Mouse (Mus musculus): ENCODE measurements around the gene Grb10.

Grb10 gene

DNA sequence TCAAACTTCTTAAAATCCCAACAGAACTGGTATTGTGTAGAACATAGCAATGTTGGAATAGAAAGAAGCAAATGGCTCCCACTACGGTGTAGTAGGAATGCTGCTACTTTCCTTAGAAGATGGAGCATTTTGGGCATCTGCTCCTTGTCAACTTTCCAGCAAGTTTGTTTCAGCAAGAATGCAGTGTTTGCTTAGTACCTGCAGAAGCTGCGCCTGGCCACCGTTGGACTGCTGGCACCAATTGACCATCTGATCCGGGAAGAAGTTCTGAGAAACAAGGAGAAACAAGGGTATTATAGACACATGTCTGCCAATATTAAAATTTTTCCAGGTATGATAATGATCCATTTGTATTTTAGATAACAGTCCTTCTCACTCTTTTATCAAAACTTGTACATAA, 92.7 kb downstream of the Grb10 start:
- in situ Hi-C loops (cut with MboI): no loop called here

GRCm38 (mm10) chr11:11944814-11945213, 93.7 kb downstream of the Grb10 start:
- in situ Hi-C loops (cut with MboI): no loop called here

DNA sequence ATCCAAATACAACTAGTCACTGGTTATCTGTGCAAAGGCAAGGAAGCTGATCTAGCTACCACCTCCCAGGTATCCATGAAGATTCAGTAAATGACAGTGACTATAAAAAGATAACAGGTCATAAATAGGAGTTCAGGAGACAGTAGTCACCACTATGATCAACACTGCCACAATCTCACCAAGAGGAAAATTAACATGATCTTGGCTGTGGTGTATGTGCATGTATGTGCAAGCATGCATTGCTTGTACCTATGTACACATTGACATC, 94.5 kb downstream of the Grb10 start:
- in situ Hi-C loops (cut with MboI): no loop called here

- in situ Hi-C loops (cut with MboI): no loop called here
Measured at GRCm38 (mm10) chr11:11943240-11944081, 95.0 kb downstream of the Grb10 start.

DNA sequence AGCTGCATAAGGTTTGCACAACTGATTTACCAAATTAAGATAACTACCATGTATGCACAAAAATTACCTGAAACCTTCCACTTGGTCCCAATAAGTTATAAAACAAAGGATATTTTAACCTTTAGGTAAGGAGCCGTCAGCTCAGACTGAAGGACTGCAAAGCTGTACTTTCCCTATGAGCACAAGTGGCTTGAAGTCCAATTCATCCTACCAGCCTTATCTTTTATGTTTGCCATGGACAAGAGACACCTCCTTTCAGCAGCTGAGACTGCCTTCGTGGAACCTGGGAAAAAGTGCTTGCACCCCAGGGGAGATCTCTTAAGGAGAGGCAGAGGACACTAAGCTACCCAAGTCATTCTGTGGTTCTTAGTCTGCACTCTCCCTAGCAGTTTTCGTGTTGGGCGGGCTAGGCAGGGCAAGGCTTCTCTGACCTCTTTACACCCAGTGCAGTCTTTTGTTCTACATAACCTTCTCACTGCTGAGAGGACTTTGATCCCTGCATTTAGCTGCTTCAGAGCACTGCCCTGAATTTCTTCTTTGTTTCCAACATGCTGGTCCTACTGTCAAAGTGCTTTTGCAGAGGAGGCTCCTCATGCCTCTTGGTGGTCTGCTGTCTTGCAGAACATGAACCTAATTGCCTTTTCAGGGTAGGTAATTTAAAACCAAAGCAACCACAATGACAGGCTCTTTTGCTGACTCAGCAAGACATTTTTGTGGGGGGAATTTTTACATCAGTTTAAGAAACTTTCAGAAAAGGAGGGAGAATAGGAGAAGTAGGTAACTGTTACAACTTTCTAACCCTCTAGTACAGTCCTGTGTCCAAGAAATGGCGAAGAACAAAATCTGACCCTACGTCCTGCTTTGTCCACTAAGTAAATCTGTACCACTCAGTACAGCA, 95.9 kb downstream of the Grb10 start:
- in situ Hi-C loops (cut with MboI): no loop called here

DNA sequence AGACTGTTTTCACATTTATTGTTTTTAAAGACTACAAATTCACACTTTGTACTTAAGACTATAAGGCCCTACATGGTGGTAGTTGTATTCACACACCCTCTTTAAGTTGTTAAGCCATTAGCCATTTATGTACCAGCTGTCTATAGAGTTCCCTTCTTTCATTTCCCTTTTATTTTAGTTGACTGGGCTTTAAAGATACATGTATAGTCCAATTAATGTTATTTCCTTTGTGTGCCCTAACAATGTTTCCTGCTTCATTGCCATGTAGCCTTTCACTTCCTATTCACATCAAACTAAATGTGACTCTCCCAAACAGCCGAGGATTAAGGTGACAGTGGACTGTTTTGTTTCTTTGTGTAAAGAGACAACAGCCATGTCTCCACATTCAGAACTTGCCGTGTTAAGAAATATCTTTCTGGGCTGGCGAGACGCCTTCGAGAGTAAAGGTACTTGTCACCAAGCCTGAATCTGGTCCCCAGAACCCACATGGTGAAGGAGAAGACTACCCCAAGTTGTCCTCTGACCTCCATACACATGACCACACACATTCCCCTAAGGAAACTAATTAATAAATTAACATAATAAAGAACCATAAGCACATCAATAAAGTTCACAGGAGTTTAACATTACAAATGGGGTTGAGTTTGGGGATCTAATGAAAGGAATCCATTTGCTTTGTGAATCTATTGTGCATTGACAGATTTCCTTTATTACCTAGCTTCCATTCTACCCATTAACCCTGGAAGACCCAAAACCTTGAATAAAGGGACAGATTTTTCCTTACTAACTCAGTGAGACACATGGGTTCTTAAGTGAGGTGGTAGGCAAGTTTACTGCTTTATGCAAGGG, 97.4 kb downstream of the Grb10 start:
- in situ Hi-C loops (cut with MboI): no loop called here

DNA sequence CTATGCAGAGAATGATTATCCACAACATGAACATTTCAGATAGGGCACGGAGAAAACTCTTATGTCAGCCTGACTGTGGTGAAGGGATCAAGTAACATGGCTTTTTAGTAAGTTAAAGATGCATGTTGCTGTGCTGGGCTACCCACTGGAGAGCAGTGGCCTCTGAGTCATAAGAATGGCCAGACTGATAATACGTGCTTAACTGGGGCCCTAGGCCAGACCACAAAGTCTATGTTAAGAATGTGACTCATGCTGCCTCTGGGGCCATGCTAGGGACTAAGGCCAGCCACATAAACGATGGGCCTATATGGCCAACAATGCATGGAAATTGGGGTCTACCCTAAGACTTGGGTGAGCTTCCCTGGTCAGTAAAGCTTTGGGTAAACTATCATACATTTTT, 98.9 kb downstream of the Grb10 start:
- in situ Hi-C loops (cut with MboI): no loop called here

- in situ Hi-C loops (cut with MboI): no loop called here
Measured at GRCm38 (mm10) chr11:11938591-11938990, 99.9 kb downstream of the Grb10 start.

- in situ Hi-C loops (cut with MboI): no loop called here
Measured at GRCm38 (mm10) chr11:11937340-11938030, 101.0 kb downstream of the Grb10 start.

DNA sequence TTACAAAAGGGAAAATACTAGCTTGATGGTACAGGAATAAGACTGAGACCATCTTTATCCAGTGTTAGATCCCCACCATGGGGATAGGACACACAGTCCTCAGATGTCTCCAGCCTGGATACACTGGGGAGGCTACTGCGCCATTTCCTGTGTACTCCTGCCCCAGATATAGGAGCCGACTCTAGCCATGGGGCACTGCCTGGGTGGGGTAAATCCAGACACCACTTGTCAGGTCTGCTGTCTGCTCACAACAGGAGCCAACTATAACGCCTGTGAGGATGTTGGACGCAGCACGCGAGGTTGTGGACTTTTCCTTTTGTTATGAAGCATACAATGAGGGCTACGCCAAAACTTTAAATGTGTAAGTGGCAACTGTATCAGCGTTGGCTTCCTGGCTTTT, 103.7 kb downstream of the Grb10 start:
- in situ Hi-C loops (cut with MboI): no loop called here

DNA sequence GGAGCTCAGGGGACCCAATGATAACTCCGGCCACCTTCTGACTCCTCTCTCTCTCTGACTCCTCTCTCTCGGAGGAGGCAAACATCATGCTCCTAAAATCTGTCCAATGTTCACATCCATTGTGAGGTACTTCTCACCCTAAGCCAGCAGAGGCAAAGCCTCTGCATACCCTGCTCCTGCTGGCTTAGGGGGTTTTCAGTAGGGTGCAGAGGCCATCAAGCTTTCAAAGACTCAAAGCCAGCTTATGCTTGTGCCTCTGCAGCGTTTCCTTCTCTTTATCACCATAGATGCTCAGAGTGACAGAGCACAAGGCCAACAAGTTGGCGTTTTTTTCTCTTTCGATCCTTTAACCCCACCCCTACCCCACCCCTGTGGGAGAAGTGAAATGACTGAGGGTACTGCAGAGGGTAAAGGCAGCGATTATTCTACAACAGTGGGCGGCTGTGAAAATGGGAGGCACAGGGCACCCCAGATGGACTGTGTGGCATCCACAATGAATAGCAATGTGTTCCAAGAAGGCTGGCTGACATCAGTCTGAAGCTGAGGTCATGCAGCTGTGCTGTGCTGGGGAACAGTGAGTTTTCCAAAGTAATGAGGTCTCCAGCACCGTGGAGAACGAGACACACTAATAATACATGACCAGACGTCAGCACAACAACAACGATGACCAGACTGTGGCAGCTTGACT, 106.2 kb downstream of the Grb10 start:
- in situ Hi-C loops (cut with MboI): no loop called here

DNA sequence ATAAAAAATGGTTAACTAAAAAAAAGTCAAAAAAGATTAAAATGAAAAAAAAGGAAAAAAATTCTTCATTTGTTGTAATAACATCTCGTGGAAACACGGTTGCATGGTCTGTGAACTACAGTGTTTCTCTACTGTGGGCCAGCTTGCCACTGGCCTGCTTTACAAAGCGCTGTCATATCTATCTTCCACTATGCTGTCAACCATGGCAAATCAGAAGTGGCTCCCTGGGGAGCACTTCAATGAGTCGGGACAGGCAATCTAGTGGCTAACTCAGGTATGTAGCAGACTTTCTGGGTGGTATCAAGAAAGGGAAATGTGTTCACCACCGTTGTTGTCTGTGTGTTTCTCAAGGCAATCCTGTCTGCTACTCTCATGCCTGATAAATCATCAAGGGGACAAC, 106.8 kb downstream of the Grb10 start:
- in situ Hi-C loops (cut with MboI): no loop called here

- in situ Hi-C loops (cut with MboI): no loop called here
Measured at GRCm38 (mm10) chr11:11930527-11930926, 108.0 kb downstream of the Grb10 start.

GRCm38 (mm10) chr11:11929059-11929458, 109.4 kb downstream of the Grb10 start:
- in situ Hi-C loops (cut with MboI): no loop called here

GRCm38 (mm10) chr11:11928586-11928985, 109.9 kb downstream of the Grb10 start:
- in situ Hi-C loops (cut with MboI): no loop called here

GRCm38 (mm10) chr11:11923900-11924299, 114.6 kb downstream of the Grb10 start:
- in situ Hi-C loops (cut with MboI): no loop called here

DNA sequence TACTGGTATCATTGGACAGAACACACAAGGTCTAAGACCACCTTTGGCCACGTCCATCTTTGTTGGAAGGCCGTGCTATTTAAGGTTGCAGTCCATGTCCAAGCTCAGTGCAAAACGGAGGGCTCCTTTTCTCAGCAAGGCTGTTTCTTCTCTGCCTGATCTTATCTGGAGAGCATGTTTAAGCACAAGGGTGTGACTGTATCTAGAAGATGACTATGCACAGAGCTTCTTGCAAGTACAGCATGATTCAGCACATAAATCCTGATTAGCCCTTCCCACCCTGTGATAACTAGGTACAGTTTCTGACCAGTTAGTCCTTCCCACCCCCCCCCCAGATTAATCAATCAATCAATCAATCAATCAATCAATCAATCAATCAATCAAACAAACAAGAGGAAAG, 115.1 kb downstream of the Grb10 start:
- in situ Hi-C loops (cut with MboI): no loop called here

DNA sequence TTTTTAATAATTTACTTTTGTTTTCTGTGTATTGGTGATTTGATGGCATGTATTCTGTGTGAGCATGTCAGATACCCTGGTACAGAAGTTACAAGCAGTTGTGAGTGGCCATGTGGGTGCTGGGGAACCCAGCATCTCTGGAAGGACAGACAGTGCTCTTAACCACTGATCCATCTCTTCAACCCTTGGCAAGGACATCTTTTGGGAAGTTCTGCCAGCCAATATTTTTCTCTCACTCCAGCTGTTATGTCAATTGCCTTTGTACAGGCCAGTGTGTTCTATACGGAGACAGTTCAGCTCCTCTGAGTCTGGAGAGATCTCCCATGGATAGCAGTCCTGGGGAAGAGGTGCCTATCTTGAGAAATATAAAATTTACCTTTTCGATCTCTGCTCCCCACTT, 116.4 kb downstream of the Grb10 start:
- in situ Hi-C loops (cut with MboI): no loop called here

- in situ Hi-C loops (cut with MboI): no loop called here
Measured at GRCm38 (mm10) chr11:11907703-11908413, 130.6 kb downstream of the Grb10 start.

DNA sequence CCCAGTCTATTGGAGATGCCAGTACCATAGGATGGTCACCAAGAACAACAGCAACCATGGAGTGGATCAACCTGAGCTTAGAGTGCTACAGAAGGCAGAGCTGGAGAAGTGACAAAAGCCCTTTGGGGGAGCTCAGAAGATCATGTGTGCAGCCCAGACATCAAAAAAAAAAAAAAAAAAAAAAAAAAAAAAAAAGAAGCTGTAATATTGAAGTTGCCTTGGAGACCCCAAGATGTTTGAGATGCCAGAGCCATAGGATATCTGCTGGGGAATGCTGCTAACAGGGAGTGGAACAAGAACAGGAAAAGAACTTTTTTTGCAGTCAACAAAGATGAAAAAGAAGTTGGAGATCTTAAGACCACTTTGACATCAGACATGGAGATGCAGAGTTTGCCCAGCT, 133.0 kb downstream of the Grb10 start:
- in situ Hi-C loops (cut with MboI): no loop called here

Measured in mature B cell (primary cell).